Mouse (Mus musculus) stomach, embryonic 14.5 days (tissue): Measurements from ENCODE around the gene Tbkbp1. TPM values are rescaled to one million over a fixed set of nuclear protein-coding genes. Genes with fewer than 3 reads are reported as not detected.
"Not testable (repeated sequence)": the region's sequence is repeated elsewhere in the genome, so short reads cannot be mapped to it uniquely, and the experiment has no call there.

Experiments used
- ATAC-seq: fragments of 200-750 bp; cut with Nextera tagmentation; 2 replicates; pipeline ENCODE4 v1.8.0; 2017; ENCODE audit warnings: low read depth, moderate TSS enrichment; ENCODE audit not compliant: insufficient number of reproducible peaks, insufficient read depth, low FRiP score
- H3K27ac ChIP-seq: fragments of 300-500 bp; sonication (generic); 2 replicates; pipeline ENCODE4 v1.5.1; 2014; ENCODE audit warnings: mild to moderate bottlenecking, low read length, moderate library complexity, mixed read lengths
- H3K27me3 ChIP-seq: fragments of 300-500 bp; sonication (generic); 2 replicates; pipeline ENCODE4 v1.6.1; 2014; ENCODE audit warnings: low read length, control low read depth, mixed read lengths; ENCODE audit not compliant: control insufficient read depth, insufficient read depth
- H3K36me3 ChIP-seq: fragments of 300-500 bp; sonication (generic); 2 replicates; pipeline ENCODE4 v1.6.1; 2014; ENCODE audit warnings: mild to moderate bottlenecking, control low read depth, low read length, moderate library complexity, mixed read lengths; ENCODE audit not compliant: control insufficient read depth, insufficient read depth
- H3K4me1 ChIP-seq: fragments of 300-500 bp; sonication (generic); 2 replicates; pipeline ENCODE4 v1.6.1; 2014; ENCODE audit warnings: low read length, control low read depth, mixed read lengths; ENCODE audit not compliant: control insufficient read depth, insufficient read depth
- H3K4me2 ChIP-seq: fragments of 300-500 bp; sonication (generic); replicated peaks from 2 replicates; pipeline ENCODE4 v1.6.1; 2014; ENCODE audit warnings: low read depth, low read length, control low read depth
- H3K4me3 ChIP-seq: fragments of 300-500 bp; sonication (generic); 2 replicates; pipeline ENCODE4 v1.5.1; 2014; ENCODE audit warnings: low read depth, low read length, control low read depth
- H3K9ac ChIP-seq: fragments of 300-500 bp; sonication (generic); replicated peaks from 2 replicates; pipeline ENCODE4 v1.6.1; 2014; ENCODE audit warnings: low read depth, mild to moderate bottlenecking, control low read depth, low read length, moderate library complexity, mixed read lengths
- H3K9me3 ChIP-seq: fragments of 300-500 bp; sonication (generic); 2 replicates; pipeline ENCODE4 v1.6.1; 2016; ENCODE audit warnings: low read depth, low read length, control low read depth; ENCODE audit not compliant: control insufficient read depth
- WGBS: fragments of 180-500 bp; shearing (Covaris S2); extraction: QIAGEN DNeasy Blood & Tissue Kit; methylation state at CpG from one replicate; pipeline ENCODE4 v1.1.7; 2014; 5-methylcytosine and 5-hydroxymethylcytosine counted together
- polyA plus RNA-seq: library from polyadenylated mRNA; unstranded; fragments of >200 nt; fragmentation: Nextera tagmentation; extraction: Ambion mirVana; gene quantifications from 2 replicates; pipeline ENCODE4 v1.2.1, GENCODE M21; 2014

Gene Tbkbp1
- polyA plus RNA-seq, 1 experiment from 2014 or later = 3.7 TPM

DNA sequence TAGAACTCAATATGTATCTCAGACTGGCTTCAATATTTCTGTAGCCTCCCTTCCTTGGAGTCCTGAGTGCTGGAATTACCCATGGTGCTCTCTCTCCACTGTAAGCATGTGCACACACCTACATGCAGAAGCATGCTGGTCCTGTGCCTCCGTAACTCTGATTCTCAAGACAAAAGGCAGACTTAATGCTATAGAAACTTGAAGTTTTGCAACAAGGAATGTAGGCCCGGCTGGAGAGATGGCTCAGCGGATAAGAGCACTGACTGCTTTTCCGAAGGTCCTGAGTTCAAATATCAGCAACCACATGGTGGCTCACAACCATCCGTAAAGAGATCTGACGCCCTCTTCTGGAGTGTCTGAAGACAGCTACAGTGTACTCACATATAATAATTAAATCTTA is 38.4 kb upstream of the Tbkbp1 start:
- H3K4me2 ChIP-seq, H3K36me3 ChIP-seq, H3K9me3 ChIP-seq, H3K27me3 ChIP-seq, ATAC-seq, H3K9ac ChIP-seq, H3K4me3 ChIP-seq, H3K27ac ChIP-seq: not testable (repeated sequence)
- 91% methylated on average over 6 of the region's 6 CpGs for WGBS
- H3K4me1 ChIP-seq = peaks cover 12% of the 10 kb centered on the region

DNA sequence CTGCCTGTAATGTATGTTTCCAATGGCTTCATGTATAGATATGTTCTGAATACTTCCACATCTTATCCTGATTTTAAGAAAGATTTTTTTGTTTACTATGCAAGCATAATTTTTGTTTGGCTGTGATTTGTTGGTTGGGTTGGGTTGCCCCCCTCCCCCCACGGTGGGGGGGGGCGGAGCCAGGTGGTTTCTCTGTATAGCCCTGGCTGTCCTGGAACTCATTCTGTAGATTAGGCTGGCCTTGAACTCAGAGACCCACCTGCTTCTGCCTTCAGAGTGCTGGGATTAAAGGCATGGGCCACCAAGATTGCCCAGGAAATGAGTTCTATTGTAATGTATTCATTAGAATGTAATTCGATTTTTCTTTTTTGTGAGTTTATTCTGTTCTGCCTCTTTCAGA is 37.9 kb upstream of the Tbkbp1 start:
- H3K4me2 ChIP-seq = peak overlapping the region; percentile 61
- H3K36me3 ChIP-seq = peaks cover 13% of the 10 kb centered on the region
- ATAC-seq = no peak
- no peak overlapping the region for H3K9ac ChIP-seq
- no peaks in the 10 kb centered on the region for H3K27me3 ChIP-seq
- H3K27ac ChIP-seq = peak overlapping the region; percentile 93; the same call in 1 of the 2 replicates
- H3K4me3 ChIP-seq = peak overlapping the region; percentile 86
- WGBS = 39% methylated on average over 3 of the region's 3 CpGs
- no peaks in the 10 kb centered on the region for H3K9me3 ChIP-seq
- H3K4me1 ChIP-seq = peaks cover 15% of the 10 kb centered on the region

DNA sequence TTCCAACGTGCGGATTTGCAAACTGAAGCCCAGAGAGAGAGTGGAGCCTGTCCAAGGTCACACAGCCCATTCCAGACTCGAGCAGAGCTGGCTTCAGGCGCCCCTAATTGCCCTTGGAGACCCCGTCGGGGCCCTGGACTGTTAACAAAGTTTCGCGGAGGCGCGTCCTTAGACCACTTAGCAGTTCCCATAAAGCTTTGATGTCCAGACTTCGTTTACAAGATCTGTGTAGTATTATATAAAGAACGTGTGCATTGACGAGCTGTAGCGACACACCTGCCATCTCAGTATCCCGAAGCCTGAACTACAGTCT is 37.3 kb upstream of the Tbkbp1 start:
- peak overlapping the region; percentile 66 for H3K9ac ChIP-seq
- peaks cover 20% of the 10 kb centered on the region for H3K36me3 ChIP-seq
- H3K9me3 ChIP-seq = no peaks in the 10 kb centered on the region
- peak overlapping the region; percentile 61 for H3K4me2 ChIP-seq
- peak overlapping the region; percentile 86 for H3K4me3 ChIP-seq
- no peaks in the 10 kb centered on the region for H3K27me3 ChIP-seq
- ATAC-seq = no peak
- WGBS = under 1% methylated on average over 15 of the region's 15 CpGs
- peak overlapping the region; percentile 93 for H3K27ac ChIP-seq
- peaks cover 17% of the 10 kb centered on the region for H3K4me1 ChIP-seq

DNA sequence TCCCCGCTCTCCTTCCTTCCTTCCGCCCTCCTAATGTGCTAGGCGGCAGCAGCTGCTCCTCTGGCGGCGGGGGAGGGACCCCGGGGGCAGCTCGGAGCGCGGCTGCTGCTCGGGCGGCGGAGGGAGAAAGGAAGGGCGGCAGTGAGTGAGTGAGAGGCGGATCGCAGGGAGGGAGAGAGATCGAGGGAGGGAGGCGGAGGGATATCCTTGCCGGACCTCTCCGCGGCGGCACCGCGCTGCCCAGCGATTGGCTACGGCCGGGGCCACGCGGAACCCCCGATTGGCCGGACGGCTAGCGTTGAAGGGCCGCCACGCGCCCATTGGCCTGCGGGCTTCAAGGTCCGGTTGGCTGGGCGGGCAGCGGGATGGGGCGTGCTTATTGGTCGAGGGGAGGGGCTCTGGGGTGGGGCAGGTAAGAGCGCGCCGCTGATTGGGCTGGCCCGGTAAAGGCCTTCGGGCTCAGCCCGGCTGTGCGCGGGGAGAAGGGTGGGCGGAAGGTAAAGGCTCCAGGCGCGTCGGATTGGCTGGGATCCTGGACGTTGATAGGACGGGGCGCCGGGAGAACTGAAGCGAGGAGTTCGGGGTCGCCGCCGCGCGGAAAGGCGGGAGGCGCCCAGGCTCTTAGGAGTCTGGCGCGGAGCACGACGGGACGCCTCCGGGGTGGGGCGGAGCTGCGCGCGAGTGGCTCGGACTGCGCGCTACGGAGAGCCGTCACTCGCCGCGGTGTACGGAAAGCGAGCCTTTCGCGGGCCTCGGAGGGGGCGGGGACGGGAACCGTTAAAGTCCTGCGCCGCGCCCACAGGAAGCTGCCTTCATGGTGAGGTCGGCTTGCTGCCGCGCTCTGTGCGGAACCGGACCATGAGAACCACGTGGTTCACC is 36.7 kb upstream of the Tbkbp1 start, which contains the start of gene Kpnb1:
TSS of gene Kpnb1 (minus strand) at position 118 of the 879 bp plus-strand sequence.
- peak within 1 kb of the TSS; percentile 72 for H3K4me2 ChIP-seq
- H3K36me3 ChIP-seq = peaks cover 26% of the 10 kb centered on the region
- H3K4me1 ChIP-seq = peaks cover 17% of the 10 kb centered on the region
- H3K4me3 ChIP-seq = peak within 1 kb of the TSS; percentile 86
- ATAC-seq = peak; percentile 95
- H3K27ac ChIP-seq = peak within 1 kb of the TSS; percentile 97
- WGBS = under 1% methylated on average over 91 of the region's 101 CpGs
- no peaks in the 10 kb centered on the region for H3K9me3 ChIP-seq
- peak within 1 kb of the TSS; percentile 96 for H3K9ac ChIP-seq
- no peaks in the 10 kb centered on the region for H3K27me3 ChIP-seq

DNA sequence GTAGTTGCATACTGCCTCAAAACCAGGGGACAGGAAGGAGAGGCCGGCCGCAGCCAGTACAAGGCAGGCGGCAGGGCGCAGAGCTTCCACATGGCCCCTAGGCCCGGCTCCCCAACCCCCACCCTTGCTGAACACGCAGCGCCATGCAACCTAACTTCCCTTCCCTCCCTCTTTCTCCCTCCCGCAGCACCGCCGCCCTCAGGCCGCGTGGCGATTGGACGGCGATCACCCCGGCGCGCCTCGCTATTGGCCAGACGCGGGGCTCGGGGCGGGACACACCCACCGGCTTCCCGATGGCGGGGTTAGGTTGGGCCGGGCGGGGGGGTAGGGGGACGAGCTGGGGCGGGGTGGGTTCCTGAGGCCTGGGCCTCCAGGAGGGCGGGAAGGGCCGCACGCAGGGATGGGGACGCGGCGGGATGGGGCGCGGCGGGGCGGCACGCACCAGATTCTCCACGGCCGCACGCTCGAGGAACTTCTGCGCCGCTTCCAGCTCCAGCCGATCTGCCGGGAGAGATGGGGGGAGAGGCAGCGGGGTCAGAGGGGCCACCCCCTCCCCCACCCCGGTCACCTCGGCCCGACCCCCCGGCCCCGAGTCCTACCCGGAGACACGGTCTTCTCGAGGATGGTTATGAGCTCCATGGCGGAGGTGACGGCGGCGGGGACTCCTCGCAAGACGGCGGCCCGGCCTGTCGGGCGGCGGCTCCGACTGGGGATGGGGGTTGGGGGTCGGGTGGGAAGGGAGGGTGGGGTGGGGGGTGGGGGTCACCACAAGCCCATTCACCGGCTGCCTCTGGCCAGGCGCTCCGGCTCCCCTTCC is 35.9 kb upstream of the Tbkbp1 start:
- 1% methylated on average over 59 of the region's 74 CpGs for WGBS
- peak overlapping the region; percentile 86 for H3K4me3 ChIP-seq
- no peaks in the 10 kb centered on the region for H3K9me3 ChIP-seq
- peak overlapping the region; percentile 96 for H3K9ac ChIP-seq
- ATAC-seq = peak; percentile 70
- no peaks in the 10 kb centered on the region for H3K27me3 ChIP-seq
- peaks cover 19% of the 10 kb centered on the region for H3K4me1 ChIP-seq
- H3K27ac ChIP-seq = peak overlapping the region; percentile 97
- peaks cover 33% of the 10 kb centered on the region for H3K36me3 ChIP-seq
- peak overlapping the region; percentile 72 for H3K4me2 ChIP-seq

DNA sequence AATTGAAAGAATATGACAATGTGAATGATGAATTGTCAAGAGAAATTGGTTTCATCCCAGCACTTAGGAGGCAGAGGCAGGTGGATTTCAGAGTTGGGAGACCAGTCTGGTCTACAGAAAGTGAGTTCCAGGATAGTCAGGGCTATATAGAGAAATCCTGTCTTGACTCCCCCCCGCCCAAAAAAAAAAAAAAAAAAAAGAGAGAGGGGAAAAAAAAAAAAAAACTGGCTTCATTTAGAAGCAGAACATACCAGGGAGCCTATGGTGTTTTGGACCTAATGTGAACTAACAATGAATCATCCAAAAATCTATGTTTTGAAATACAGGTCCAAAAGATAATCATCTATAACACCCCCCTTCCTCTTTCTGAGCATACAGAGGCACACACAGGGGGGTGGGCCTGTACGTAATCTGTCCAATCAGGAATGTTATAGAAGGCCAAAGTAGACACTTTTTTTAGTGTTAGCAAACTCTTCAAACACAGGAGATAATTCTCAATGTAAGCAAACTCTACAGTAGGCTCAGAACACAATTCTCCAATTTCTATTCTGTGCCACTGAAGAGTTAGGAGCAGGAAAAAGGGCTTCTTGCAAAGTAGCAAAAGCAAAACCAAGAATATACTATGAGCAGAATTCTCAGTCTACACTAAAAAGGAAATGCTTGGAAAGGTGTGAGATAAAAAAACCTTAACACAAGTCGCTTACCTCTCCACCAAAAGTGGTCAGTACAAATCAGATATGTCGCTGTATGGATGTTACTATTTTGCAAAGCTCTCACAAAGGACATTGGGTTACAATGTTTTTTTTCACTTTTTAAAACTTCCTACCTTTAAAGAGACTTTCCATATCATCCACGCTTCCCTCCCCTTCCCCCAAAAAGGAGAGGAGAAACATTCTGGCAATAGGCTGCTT is 34.7 kb upstream of the Tbkbp1 start:
- Histone ChIP-seq H3K4me1 (peaks cover 19% of the 10 kb centered on the region), H3K27me3 (no peaks in the 10 kb centered on the region), H3K27ac (no peak overlapping the region), H3K9me3 (no peaks in the 10 kb centered on the region), H3K9ac (peak overlapping the region; percentile 60; the same call in 1 of the 2 replicates), H3K36me3 (peaks cover 45% of the 10 kb centered on the region), H3K4me3 (peak overlapping the region; percentile 86), H3K4me2 (peak overlapping the region; percentile 72)
- no peak for ATAC-seq
- WGBS = 51% methylated on average over 5 of the region's 5 CpGs

DNA sequence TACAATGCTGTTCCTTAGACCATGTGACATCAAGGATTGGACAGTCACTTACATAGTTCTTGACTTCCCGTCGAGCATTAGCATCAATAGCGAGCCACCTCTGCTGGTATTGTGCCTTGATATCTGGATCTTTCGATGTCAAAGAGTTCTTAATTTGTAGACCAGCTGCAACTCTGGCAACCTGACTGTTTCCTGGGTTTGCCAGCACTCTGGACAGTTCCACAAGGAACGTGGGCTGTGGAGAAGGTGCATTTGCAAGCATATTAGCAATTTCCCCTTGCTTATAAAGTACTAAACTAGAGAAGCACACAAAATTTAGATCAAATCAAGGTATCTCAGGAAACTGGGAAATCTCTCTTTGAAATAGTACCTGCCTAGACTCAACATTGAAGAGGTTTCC is 33.6 kb upstream of the Tbkbp1 start:
- Histone ChIP-seq H3K9me3 (no peaks in the 10 kb centered on the region), H3K4me2 (no peak overlapping the region), H3K27ac (no peak overlapping the region), H3K4me1 (peaks cover 19% of the 10 kb centered on the region), H3K27me3 (no peaks in the 10 kb centered on the region), H3K36me3 (peaks cover 56% of the 10 kb centered on the region), H3K4me3 (no peak overlapping the region), H3K9ac (no peak overlapping the region)
- no peak for ATAC-seq
- 76% methylated on average over 5 of the region's 5 CpGs for whole genome bisulfite sequencing

DNA sequence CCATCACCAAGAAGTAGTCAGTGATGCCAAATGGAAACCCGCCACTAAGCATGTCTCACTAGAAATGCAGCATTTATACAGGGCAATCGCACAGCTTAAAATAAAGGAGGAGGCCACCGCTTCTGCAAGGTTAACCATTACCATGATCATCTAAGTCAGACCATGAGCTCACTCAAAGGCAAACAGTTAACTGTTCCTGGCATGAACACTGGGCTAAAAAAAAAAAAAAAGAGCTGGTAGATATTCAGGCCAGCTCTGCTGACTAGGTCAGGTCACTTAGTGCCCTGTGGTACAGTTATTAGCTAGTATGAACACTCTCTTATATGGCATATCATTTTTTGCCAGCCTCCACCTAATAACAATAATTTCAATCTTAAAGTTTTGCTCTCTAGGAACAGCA is 31.2 kb upstream of the Tbkbp1 start:
- H3K27ac ChIP-seq = no peak overlapping the region
- H3K9me3 ChIP-seq = no peaks in the 10 kb centered on the region
- WGBS = 92% methylated on average over 3 of the region's 3 CpGs
- ATAC-seq = no peak
- peaks cover 16% of the 10 kb centered on the region for H3K4me1 ChIP-seq
- no peaks in the 10 kb centered on the region for H3K27me3 ChIP-seq
- no peak overlapping the region for H3K9ac ChIP-seq
- H3K4me2 ChIP-seq = no peak overlapping the region
- H3K4me3 ChIP-seq = no peak overlapping the region
- H3K36me3 ChIP-seq = peaks cover 79% of the 10 kb centered on the region
